Mouse (Mus musculus) hindbrain, embryonic 13.5 days (tissue): ENCODE measurements around the gene Olfr56. TPM values are rescaled to one million over a fixed set of nuclear protein-coding genes. Genes with fewer than 3 reads are reported as not detected.
"Not testable (repeated sequence)": the region's sequence is repeated elsewhere in the genome, so short reads cannot be mapped to it uniquely, and the experiment has no call there.

Source experiments
- ATAC-seq: fragments of 200-750 bp; cut with Nextera tagmentation; 2 replicates; pipeline ENCODE4 v1.8.0; 2017; ENCODE audit warnings: moderate TSS enrichment; ENCODE audit not compliant: low FRiP score
- H3K27ac ChIP-seq: fragments of 300-500 bp; sonication (generic); 2 replicates; pipeline ENCODE4 v1.5.1; 2015; ENCODE audit warnings: inconsistent platforms, mild to moderate bottlenecking, moderate library complexity
- H3K27me3 ChIP-seq: fragments of 300-500 bp; sonication (generic); 2 replicates; pipeline ENCODE4 v1.6.1; 2015; ENCODE audit warnings: mild to moderate bottlenecking, inconsistent platforms
- H3K36me3 ChIP-seq: fragments of 300-500 bp; sonication (generic); 2 replicates; pipeline ENCODE4 v1.6.1; 2015; ENCODE audit warnings: mild to moderate bottlenecking, inconsistent platforms
- H3K4me1 ChIP-seq: fragments of 300-500 bp; sonication (generic); replicated peaks from 2 replicates; pipeline ENCODE4 v1.6.1; 2015; ENCODE audit warnings: inconsistent platforms
- H3K4me2 ChIP-seq: fragments of 300-500 bp; sonication (generic); 2 replicates; pipeline ENCODE4 v1.6.1; 2015; ENCODE audit warnings: inconsistent platforms, mild to moderate bottlenecking, moderate library complexity
- H3K4me3 ChIP-seq: fragments of 300-500 bp; sonication (generic); 2 replicates; pipeline ENCODE4 v1.5.1; 2015; ENCODE audit warnings: mild to moderate bottlenecking, inconsistent platforms
- H3K9ac ChIP-seq: fragments of 300-500 bp; sonication (generic); 2 replicates; pipeline ENCODE4 v1.6.1; 2015; ENCODE audit warnings: mild to moderate bottlenecking, inconsistent platforms
- H3K9me3 ChIP-seq: fragments of 300-500 bp; sonication (generic); 2 replicates; pipeline ENCODE4 v1.6.1; 2016; ENCODE audit warnings: inconsistent platforms
- WGBS: fragments of 180-500 bp; shearing (Covaris S2); methylation state at CpG from one replicate; pipeline ENCODE4 v1.1.7; 2015; 5-methylcytosine and 5-hydroxymethylcytosine counted together
- polyA plus RNA-seq: library from polyadenylated mRNA; unstranded; fragments of >200 nt; fragmentation: Nextera tagmentation; extraction: Ambion mirVana; gene quantifications from 2 replicates; pipeline ENCODE4 v1.2.1, GENCODE M21; 2015

The Olfr56 gene
- polyA plus RNA-seq: not detected in 2 replicates

DNA sequence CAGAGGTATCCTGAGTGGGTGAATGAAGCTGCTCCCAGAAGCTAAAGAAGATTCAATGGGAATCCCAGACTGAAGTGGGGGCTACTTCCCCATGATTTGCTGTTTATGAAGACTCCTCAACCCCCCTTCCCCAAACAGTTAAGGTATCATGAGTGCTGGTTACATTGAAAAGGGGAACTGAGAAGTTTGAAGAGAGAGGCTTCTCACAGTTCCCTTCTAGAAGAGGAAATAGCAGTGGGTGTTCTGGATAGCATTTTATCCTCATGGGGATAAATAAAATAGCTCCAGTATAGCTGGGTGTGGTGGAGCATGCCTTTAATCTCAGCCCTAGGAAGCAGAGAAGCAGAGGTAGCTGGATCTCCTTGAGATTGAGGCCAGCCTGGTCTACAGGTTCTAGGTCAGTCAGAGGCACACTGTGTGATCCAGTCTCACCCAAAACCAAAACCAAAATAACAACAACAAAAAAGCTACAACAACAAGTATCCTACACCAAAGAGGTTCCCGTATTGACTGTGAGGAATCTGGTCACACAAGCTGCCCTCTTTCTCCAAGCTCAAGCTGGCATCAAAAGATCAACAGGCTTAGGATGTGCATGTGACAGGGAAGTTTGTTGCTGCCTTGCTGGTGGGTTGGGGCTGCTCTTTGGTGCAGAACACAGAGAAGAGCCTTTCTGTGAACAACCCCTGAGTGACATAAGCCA, at the start of gene Olfr56:
Gene Olfr56 (plus strand): TSS at position 650 of the 700 bp plus-strand sequence.
- not testable (repeated sequence) for H3K9me3 ChIP-seq, H3K4me3 ChIP-seq, H3K9ac ChIP-seq, ATAC-seq, H3K36me3 ChIP-seq, H3K4me1 ChIP-seq, H3K4me2 ChIP-seq, H3K27ac ChIP-seq, H3K27me3 ChIP-seq
- WGBS: no CpG with 5 or more reads among the region's 1 CpGs

DNA sequence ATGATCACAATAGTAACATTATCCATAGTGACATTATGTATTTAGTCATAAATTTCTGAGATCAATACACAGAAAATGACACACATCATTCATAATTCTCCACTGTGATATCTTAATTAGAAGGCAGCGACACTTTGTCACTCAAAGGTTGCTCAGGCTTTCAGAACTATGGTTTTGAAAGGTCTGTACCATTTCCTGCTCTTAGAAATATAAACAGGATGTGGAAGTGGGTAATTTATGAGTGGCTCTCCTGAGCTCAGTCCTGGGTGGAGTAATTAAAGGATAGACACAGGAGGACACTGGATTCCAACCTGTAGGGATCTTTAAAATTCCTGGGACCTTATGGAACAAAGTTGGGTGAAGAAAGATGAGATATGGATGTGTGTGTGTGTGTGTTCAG, 45.3 kb upstream of the Olfr56 start:
- H3K27me3 ChIP-seq, ATAC-seq, H3K4me2 ChIP-seq, H3K27ac ChIP-seq, H3K9ac ChIP-seq, H3K4me3 ChIP-seq, H3K36me3 ChIP-seq, H3K9me3 ChIP-seq, H3K4me1 ChIP-seq: not testable (repeated sequence)
- 83% methylated on average over 1 of the region's 1 CpGs for WGBS

DNA sequence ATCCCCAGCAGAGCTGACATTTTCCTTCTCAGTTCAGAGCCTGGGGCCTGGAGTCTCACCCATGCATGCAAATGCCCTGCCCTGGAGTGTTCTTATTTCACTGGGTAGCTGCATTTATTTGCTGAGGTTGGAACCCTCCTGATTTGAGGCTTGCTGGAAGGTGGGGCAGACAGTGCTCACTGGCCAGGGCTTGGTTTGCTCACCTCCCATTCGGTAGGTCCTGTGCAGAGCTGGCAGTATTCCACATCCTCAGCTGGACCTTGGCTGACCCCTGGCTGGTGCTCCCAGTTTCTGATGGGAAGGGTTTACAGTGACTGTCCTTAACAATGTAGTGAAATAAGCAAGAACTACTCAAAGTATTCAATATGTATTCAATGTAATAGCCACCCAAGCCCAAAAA, 44.8 kb upstream of the Olfr56 start:
- not testable (repeated sequence) for ATAC-seq, H3K4me3 ChIP-seq, H3K4me2 ChIP-seq, H3K27ac ChIP-seq, H3K27me3 ChIP-seq, H3K4me1 ChIP-seq, H3K9ac ChIP-seq, H3K36me3 ChIP-seq, H3K9me3 ChIP-seq
- WGBS: 80% methylated on average over 1 of the region's 1 CpGs

DNA sequence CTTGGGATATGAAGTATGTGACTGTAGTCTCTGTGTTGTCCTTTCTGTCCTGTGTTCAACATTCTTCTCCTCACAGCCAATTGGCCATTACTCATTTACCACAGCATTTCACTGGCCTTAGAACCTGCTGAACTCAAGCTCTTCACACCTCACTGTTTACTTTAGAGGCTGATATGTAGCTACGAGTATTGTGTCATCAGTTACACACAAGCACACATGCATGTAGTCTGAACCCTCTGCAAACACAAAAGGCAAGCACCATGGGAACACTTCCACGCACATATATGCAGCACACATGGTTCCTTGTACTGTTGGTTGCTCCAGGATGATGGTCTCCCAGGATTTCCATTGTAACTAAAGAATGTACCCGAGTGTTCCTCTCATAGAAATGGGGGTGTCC, 43.4 kb upstream of the Olfr56 start:
- ATAC-seq: not testable (repeated sequence)
- no CpG with 5 or more reads among the region's 3 CpGs for WGBS

DNA sequence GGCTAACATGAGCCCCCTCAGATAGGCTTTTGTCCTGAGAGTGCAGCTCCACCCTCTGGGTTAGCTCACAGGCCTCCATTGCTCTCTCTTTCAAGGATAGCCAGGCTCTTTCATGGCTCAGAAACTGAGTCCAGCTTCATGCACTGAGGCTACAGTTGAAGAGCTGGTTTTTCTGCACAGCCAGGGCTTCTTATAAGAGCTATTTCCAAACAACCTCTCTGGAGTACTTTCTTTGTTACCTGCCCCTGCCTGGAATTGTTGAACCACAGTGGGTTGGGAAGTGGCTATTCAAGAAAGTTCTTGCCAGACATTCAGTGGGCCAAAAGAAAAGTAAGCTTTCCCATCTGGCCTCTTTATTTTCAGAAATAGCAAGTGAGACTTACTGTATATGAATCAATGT, 39.4 kb upstream of the Olfr56 start:
- not testable (repeated sequence) for H3K4me2 ChIP-seq, H3K4me1 ChIP-seq, H3K9me3 ChIP-seq, H3K4me3 ChIP-seq, H3K36me3 ChIP-seq, H3K27me3 ChIP-seq, ATAC-seq, H3K9ac ChIP-seq, H3K27ac ChIP-seq

More for the DNA sequence above, 43.4 kb upstream of the Olfr56 start:
- not testable (repeated sequence) for H3K4me3 ChIP-seq, H3K27ac ChIP-seq, H3K36me3 ChIP-seq, H3K4me1 ChIP-seq, H3K4me2 ChIP-seq, H3K9ac ChIP-seq, H3K27me3 ChIP-seq, H3K9me3 ChIP-seq

DNA sequence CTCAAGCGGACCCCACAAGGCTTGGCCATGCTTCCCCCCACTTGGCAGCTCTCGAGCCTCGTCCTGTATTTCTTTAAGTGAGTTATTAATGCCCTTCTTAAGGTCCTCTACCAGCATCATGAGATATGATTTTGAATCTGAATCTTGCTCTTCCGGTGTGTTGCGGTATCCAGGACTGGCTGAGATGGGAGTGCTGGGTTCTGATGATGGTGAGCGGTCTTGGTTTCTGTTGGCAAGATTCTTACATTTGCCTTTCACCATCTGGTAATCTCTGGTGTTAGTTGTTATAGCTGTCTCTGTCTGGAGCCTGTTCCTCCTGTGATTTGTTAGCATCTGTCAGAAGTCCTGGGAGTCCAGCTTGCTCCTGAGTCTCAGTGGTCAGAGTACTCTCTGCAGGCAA, 32.6 kb upstream of the Olfr56 start, which contains the start of gene Psme2b:
Gene Psme2b (minus strand): TSS at position 101 of the 400 bp plus-strand sequence.
- H3K9ac ChIP-seq, H3K4me3 ChIP-seq, H3K27me3 ChIP-seq, H3K9me3 ChIP-seq, H3K4me2 ChIP-seq, H3K4me1 ChIP-seq, H3K27ac ChIP-seq, H3K36me3 ChIP-seq, ATAC-seq: not testable (repeated sequence)
- WGBS: 97% methylated on average over 6 of the region's 6 CpGs

DNA sequence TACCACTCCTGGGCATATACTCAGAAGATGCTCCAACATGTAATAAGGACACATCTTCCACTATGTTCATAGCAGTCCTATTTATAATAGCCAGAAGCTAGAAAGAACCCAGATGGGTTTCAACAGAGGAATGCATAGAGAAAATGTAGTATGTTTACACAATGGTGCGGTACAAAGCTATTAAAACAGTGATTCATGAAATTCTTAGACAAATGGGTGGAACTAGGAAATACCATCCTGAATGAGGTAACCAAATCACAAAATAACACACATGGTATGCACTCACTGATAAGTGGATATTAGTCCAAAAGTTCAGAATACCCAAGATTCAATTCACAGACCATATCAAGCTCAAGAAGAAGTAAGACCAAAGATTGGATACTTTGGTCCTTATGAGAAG, 4.0 kb upstream of the Olfr56 start:
- not testable (repeated sequence) for H3K27me3 ChIP-seq, H3K9me3 ChIP-seq, H3K36me3 ChIP-seq, H3K4me3 ChIP-seq, H3K9ac ChIP-seq, H3K27ac ChIP-seq, H3K4me1 ChIP-seq, H3K4me2 ChIP-seq, ATAC-seq
- no CpG with 5 or more reads among the region's 1 CpGs for WGBS

DNA sequence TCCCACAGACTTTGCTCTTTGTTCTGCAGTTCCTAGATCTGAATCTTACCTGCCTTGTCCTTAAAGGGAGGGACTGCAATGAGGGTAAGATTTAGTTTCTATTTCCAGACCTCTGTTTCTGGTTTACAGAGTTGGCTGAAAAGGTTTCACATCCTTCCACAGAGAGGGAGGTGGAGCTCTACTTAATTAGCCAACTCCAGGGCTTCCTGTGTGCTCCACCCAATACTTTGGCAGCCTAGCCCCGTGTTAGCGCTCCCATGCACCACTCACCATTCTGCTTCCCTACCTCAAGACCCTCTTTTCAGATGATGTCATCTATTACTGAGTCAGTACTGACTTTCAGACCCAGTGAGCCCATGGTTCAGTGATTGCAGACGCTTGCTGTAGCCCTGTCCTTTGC, 562 bp downstream of the Olfr56 start, which contains the start of gene 9930111J21Rik1:
Gene 9930111J21Rik1 (minus strand): TSS at position 148 of the 400 bp plus-strand sequence.
- not testable (repeated sequence) for H3K36me3 ChIP-seq, H3K4me3 ChIP-seq, H3K27me3 ChIP-seq, H3K4me1 ChIP-seq, H3K4me2 ChIP-seq, H3K27ac ChIP-seq, H3K9ac ChIP-seq, ATAC-seq, H3K9me3 ChIP-seq
- WGBS: no CpG with 5 or more reads among the region's 3 CpGs

DNA sequence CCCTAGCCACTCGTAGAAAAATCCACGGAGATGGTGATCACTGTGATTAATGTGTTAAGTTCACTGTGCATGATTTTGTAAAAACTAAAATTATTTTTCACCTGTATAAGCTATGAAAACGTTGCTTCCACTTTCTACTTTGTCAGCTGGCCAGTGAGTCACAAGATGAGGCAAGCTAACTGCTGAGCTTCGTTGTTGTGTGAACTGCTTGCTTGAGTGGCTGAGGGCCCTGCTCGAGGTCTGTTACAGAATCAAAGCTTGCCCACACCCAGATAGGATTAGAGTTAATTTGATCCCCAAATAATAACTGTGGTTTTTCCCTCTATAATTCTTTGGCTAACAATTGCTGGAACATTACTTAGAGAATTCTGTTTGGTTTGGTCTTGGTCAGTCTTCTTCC, 1.4 kb downstream of the Olfr56 start:
- H3K4me2 ChIP-seq, H3K27me3 ChIP-seq, H3K9me3 ChIP-seq, H3K36me3 ChIP-seq, H3K9ac ChIP-seq, ATAC-seq, H3K4me3 ChIP-seq, H3K27ac ChIP-seq, H3K4me1 ChIP-seq: not testable (repeated sequence)
- no CpG with 5 or more reads among the region's 5 CpGs for WGBS

DNA sequence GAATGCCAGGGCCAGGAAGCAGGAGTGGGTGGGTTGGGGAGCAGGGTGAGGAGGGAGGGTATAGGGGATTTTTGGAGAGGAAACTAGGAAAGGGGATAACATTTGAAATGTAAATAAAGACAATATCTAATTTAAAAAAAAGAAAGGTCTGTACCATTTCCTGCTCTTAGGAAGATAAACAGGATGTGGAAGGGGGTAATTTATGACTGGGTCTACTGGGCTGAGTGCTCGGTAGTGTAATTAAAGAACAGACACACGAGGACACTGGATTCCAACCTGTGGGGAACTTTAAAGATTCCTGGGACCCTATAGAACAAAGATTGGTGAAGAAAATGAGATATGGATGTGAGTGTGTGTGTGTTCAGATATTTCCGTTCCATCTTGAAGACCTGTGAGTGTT, 4.2 kb downstream of the Olfr56 start:
- WGBS: no CpG with 5 or more reads among the region's 3 CpGs

DNA sequence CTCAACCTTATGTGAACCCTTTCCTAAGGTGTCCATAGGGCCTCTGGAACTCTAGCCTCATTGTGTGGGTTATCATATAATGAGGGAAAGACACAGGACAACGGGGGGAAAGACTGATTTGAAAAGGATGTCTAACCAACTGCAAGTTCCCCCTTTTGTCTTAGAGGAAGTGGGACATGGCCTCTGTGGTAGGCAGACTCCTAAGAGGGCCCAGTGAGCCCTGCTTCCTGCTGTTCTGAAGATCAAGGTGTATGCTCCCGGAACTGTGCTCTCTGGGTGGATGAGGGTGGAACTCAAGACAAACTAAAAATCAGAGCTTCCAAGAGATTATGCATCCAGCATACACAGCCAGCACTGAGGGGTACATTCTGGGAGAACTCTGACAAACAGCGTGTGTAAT, 9.5 kb downstream of the Olfr56 start:
- H3K36me3 ChIP-seq, ATAC-seq, H3K4me3 ChIP-seq, H3K4me1 ChIP-seq, H3K4me2 ChIP-seq, H3K9ac ChIP-seq, H3K9me3 ChIP-seq, H3K27me3 ChIP-seq, H3K27ac ChIP-seq: not testable (repeated sequence)
- 82% methylated on average over 2 of the region's 3 CpGs for WGBS

More for the DNA sequence above, 4.2 kb downstream of the Olfr56 start:
- not testable (repeated sequence) for H3K9me3 ChIP-seq, ATAC-seq, H3K36me3 ChIP-seq, H3K27me3 ChIP-seq, H3K27ac ChIP-seq, H3K4me1 ChIP-seq, H3K4me3 ChIP-seq, H3K9ac ChIP-seq, H3K4me2 ChIP-seq

DNA sequence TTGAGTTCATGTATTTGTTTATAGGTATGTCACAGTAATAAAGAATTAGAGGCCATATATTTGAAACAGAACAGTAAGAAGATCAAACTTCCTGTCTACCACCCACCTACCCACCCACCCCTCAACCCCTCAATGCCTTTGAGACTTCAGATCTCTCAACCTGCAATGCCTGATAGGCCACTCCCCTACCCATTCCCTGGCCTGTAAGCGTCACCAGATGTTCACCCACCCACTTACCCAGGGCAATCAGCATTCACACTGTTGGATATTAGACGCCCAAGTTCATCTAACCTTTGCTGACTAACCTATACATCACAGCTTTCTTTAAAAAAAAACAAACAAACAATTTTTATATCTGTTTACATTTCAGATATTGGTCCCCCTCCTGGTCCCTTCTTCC, 11.3 kb downstream of the Olfr56 start:
- H3K9me3 ChIP-seq, H3K27ac ChIP-seq, ATAC-seq, H3K9ac ChIP-seq, H3K4me2 ChIP-seq, H3K4me3 ChIP-seq, H3K4me1 ChIP-seq, H3K27me3 ChIP-seq, H3K36me3 ChIP-seq: not testable (repeated sequence)
- 83% methylated on average over 2 of the region's 2 CpGs for WGBS

DNA sequence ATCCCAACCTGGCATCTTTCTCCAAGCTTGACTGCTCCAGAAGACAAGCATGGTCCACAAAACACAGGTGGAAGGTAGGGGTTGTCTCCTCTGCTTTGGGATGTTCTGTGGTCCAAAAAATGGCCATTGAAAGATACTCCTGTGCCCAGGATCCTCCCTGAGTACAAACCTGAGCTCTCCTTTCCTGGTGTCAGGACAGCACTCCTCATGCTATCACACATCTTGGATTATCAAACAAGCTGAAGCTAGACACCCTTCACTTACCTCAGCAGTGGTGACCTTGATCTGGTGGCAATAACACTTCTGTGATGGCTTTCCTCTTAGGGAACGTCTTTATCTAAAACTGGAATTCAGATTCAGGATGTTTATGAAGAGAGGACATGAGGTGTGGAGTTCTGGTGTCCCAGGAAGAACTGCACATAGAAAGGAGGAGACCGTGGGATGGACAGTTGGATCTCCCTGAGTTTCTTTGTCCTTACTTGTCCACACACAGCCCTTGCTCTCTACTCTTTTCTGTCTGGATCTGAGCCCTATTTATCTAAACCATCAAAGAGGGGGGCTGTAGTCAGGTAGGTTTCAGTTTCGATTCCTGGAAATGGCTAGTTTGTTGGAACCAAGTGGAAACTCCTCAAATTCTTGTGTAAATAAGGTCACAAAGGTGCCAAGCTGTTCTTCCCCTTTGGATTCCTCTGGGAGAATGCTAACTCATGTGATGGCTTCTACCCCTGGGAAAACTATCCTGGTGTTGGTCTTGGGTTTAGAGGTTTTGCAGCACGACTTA, 13.2 kb downstream of the Olfr56 start, which contains the start of gene Gm12185:
Gene Gm12185 (minus strand): TSS at position 487 of the 781 bp plus-strand sequence.
- not testable (repeated sequence) for ATAC-seq

More for the DNA sequence above, 13.2 kb downstream of the Olfr56 start, which contains the start of gene Gm12185:
- H3K4me3 ChIP-seq, H3K36me3 ChIP-seq, H3K27me3 ChIP-seq, H3K4me2 ChIP-seq, H3K9ac ChIP-seq, H3K4me1 ChIP-seq, H3K27ac ChIP-seq, H3K9me3 ChIP-seq: not testable (repeated sequence)
- WGBS: 69% methylated on average over 4 of the region's 4 CpGs
